Mouse (Mus musculus) bone marrow macrophage, adult 2 months (primary cell): ENCODE results near the gene Prpf40b.

Experiments used
- CTCF ChIP-seq: IDR thresholded peaks from 2 replicates; pipeline ENCODE4 v1.5.1; 2012; ENCODE audit warnings: low read depth, mild to moderate bottlenecking, low read length, moderate library complexity
- POLR2A ChIP-seq: IDR thresholded peaks from 2 replicates; pipeline ENCODE4 v1.6.1; 2012; ENCODE audit warnings: mild to moderate bottlenecking, low read depth, low read length, borderline replicate concordance

GRCm38 (mm10) chr15:99325598-99325997, 30.7 kb downstream of the Prpf40b start:
- TF ChIP-seq POLR2A (no peak), CTCF (no peak)
